Mouse (Mus musculus) liver, adult (tissue): ENCODE measurements around the gene Arhgef38.

ENCODE experiments used
- GATA4 ChIP-seq: IDR thresholded peaks from 2 replicates; pipeline ENCODE4 v1.6.1; 2014; ENCODE audit warnings: mild to moderate bottlenecking, low read length; ENCODE audit not compliant: insufficient replicate concordance

Gene Arhgef38

GRCm38 (mm10) chr3:133132611-133133010 is 102.1 kb downstream of the Arhgef38 start:
- TF ChIP-seq GATA4, result no peak

- no peak for TF ChIP-seq GATA4
Observed at GRCm38 (mm10) chr3:133131372-133131771, 103.4 kb downstream of the Arhgef38 start.

- TF ChIP-seq GATA4, result no peak
Observed at GRCm38 (mm10) chr3:133113281-133113680, 121.5 kb downstream of the Arhgef38 start.

GRCm38 (mm10) chr3:133111741-133112140 is 123.0 kb downstream of the Arhgef38 start:
- no peak for TF ChIP-seq GATA4

GRCm38 (mm10) chr3:133109844-133110243 is 124.9 kb downstream of the Arhgef38 start:
- no peak for TF ChIP-seq GATA4

- TF ChIP-seq GATA4, result no peak
Observed at GRCm38 (mm10) chr3:133108731-133109130, 126.0 kb downstream of the Arhgef38 start.

GRCm38 (mm10) chr3:133104436-133104835 is 130.3 kb downstream of the Arhgef38 start:
- TF ChIP-seq GATA4, result no peak

GRCm38 (mm10) chr3:133103768-133104167 is 131.0 kb downstream of the Arhgef38 start:
- no peak for TF ChIP-seq GATA4

GRCm38 (mm10) chr3:133098909-133099308 is 135.8 kb downstream of the Arhgef38 start:
- no peak for TF ChIP-seq GATA4

- no peak for TF ChIP-seq GATA4
Observed at GRCm38 (mm10) chr3:133098336-133098735, 136.4 kb downstream of the Arhgef38 start.

- no peak for TF ChIP-seq GATA4
Observed at GRCm38 (mm10) chr3:133097936-133098335, 136.8 kb downstream of the Arhgef38 start.

- no peak for TF ChIP-seq GATA4
Observed at GRCm38 (mm10) chr3:133094305-133094704, 140.4 kb downstream of the Arhgef38 start.

GRCm38 (mm10) chr3:133092936-133093335 is 141.8 kb downstream of the Arhgef38 start:
- TF ChIP-seq GATA4, result no peak

- TF ChIP-seq GATA4, result no peak
Observed at GRCm38 (mm10) chr3:133092274-133092853, 142.4 kb downstream of the Arhgef38 start.

- peak; percentile 26; the same call in 1 of the 2 replicates for TF ChIP-seq GATA4
Observed at GRCm38 (mm10) chr3:133091664-133092273, 143.0 kb downstream of the Arhgef38 start, which contains the start of the genes Ints12 and Gstcd. TSS of gene Ints12 (plus strand) at chr3:133091840. TSS of gene Gstcd (minus strand) at chr3:133092033.

- TF ChIP-seq GATA4, result no peak
Observed at GRCm38 (mm10) chr3:133091121-133091663, 143.6 kb downstream of the Arhgef38 start.
